Mouse (Mus musculus): Measurements from ENCODE around the gene Copg2.

DNA sequence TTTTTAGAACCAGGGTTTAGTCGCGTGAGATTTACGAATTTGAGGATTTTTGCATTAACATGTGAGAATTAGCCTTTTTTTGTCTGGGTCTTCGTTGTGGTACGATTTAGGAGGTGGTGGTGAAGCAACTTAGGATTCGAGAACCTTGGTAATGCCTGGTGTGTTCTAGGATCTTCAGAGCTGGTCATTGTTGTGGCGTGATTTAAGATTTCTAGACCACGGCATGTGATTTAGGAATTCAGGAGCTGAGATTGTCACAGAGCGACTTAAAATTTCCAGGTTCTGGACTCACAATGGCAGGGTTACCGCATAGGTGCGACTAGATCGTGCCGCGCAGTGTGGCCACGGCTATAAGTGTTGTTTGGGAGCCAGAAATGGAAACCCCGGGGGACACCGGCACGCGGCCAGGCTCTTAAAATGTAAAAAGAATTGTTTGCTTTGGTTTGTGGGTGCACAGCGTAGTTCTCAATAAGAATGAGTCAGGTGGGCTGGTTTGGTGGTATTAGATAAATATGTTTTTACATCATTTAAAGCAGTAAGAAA is 158.1 kb downstream of the Copg2 start:
- TF ChIP-seq CTCF (IDR thresholded peaks at IDR 0.05; ENCODE audit: borderline replicate concordance, control insufficient read depth, extremely low read depth, insufficient read depth, low read length, poor library complexity): no peak
- TF ChIP-seq POLR2A (IDR thresholded peaks at IDR 0.05; ENCODE audit: control insufficient read depth, extremely low read depth, insufficient read depth, low read length, poor library complexity): no peak
